22 mouse cellular contexts compared by ENCODE assay signal in genomic region chr2:145462253-145462652, GRCm38 (mm10).
"Had no signal": no experiment of that assay in that cellular context is flagged by ENCODE, and none has a peak within 500 bp of the region (broad histone marks: within the 10 kb centered on the region; RNA-seq: fewer than 3 reads in every experiment).

No protein-coding gene starts in this region.

- DNase-seq: gastrocnemius, adult 2 months; gastrocnemius, postnatal 10 days; gastrocnemius, postnatal 25 days; heart, adult 2 months; heart, postnatal 10 days; heart, postnatal 4 days; kidney, adult 18-20 months; kidney, adult 8-10 months; kidney, postnatal 14 days; kidney, postnatal 36 days; left cerebral cortex, postnatal 4 days had no signal

- H3K4me1 ChIP-seq: hindbrain, embryonic 10.5 days; hindbrain, embryonic 12.5 days; intestine, embryonic 15.5 days; limb, embryonic 15.5 days; liver, embryonic 12.5 days had no signal

- H3K27ac ChIP-seq: gastrocnemius, adult 2 months; heart, adult 2 months; heart, embryonic 10.5 days; hindbrain, embryonic 10.5 days; hindbrain, embryonic 12.5 days; hindbrain, embryonic 14.5 days; intestine, embryonic 15.5 days; kidney, postnatal 0 days; limb, embryonic 13.5 days; limb, embryonic 15.5 days; liver, embryonic 12.5 days; liver, embryonic 14.5 days had no signal

- H3K4me3 ChIP-seq: gastrocnemius, adult 2 months; heart, adult 2 months; heart, embryonic 10.5 days; heart, embryonic 12.5 days; hindbrain, embryonic 10.5 days; hindbrain, embryonic 12.5 days; intestine, embryonic 15.5 days; limb, embryonic 13.5 days; limb, embryonic 15.5 days; liver, embryonic 12.5 days had no signal
